Mouse (Mus musculus): ENCODE results near the gene Skint8.
"Not testable (repeated sequence)": the region's sequence is repeated elsewhere in the genome, so short reads cannot be mapped to it uniquely, and the experiment has no call there.

Skint8 gene

GRCm38 (mm10) chr4:111919092-111919491 lies at the start of gene Skint8:
Skint8 (plus strand) TSS chr4:111919392.
- DNase-seq, result no peak

- no peak for DNase-seq
Measured at GRCm38 (mm10) chr4:111880112-111880875, 38.9 kb upstream of the Skint8 start.

GRCm38 (mm10) chr4:111883543-111883942 lies 35.6 kb upstream of the Skint8 start:
- DNase-seq, result no peak

- DNase-seq, result peak; percentile 59 to 78
Measured at GRCm38 (mm10) chr4:111886018-111886417, 33.2 kb upstream of the Skint8 start.

GRCm38 (mm10) chr4:111886607-111887006 lies 32.6 kb upstream of the Skint8 start:
- peak; percentile 62 to 84 for DNase-seq

- DNase-seq, result no peak
Measured at GRCm38 (mm10) chr4:111892138-111892537, 27.1 kb upstream of the Skint8 start.

- peak; percentile 59 to 71 for DNase-seq
Measured at GRCm38 (mm10) chr4:111897755-111898154, 21.4 kb upstream of the Skint8 start.

- peak; percentile 34 to 62 for DNase-seq
Measured at GRCm38 (mm10) chr4:111898566-111898965, 20.6 kb upstream of the Skint8 start.

- DNase-seq, result not testable (repeated sequence)
Measured at GRCm38 (mm10) chr4:111900491-111900890, 18.7 kb upstream of the Skint8 start.

- no peak for DNase-seq
Measured at GRCm38 (mm10) chr4:111901473-111901872, 17.7 kb upstream of the Skint8 start.

- no peak for DNase-seq
Measured at GRCm38 (mm10) chr4:111902775-111903174, 16.4 kb upstream of the Skint8 start, which contains the start of gene Slc5a9. Slc5a9 (minus strand) TSS chr4:111902918.

- no peak for DNase-seq
Measured at GRCm38 (mm10) chr4:111907926-111908325, 11.3 kb upstream of the Skint8 start.

GRCm38 (mm10) chr4:111961309-111961708 lies 42.1 kb downstream of the Skint8 start:
- DNase-seq, result no peak

GRCm38 (mm10) chr4:111963241-111963640 lies 44.0 kb downstream of the Skint8 start:
- DNase-seq, result not testable (repeated sequence)

- DNase-seq, result no peak
Measured at GRCm38 (mm10) chr4:111963669-111964068, 44.5 kb downstream of the Skint8 start.

- no peak for DNase-seq
Measured at GRCm38 (mm10) chr4:111972623-111973022, 53.4 kb downstream of the Skint8 start, which contains the start of gene Skint7. Skint7 (plus strand) TSS chr4:111972923.

Measured in kidney, postnatal 25 days (tissue).